Mouse (Mus musculus) CD4-positive, CD25-positive, alpha-beta regulatory T cell, adult 2 months (primary cell): ENCODE data around the gene Ltc4s.
A peak's percentile ranks its signal among the peaks of the same experiment; 100 is the strongest.

Source experiments
- DNase-seq: peaks from one replicate; pipeline ENCODE4 v3.0.0-alpha.2; 2012; ENCODE audit warnings: low read depth, low spot score

The Ltc4s gene

GRCm38 (mm10) chr11:50248473-50249171 is 10.2 kb upstream of the Ltc4s start:
- no peak for DNase-seq

- DNase-seq, result no peak
Measured at GRCm38 (mm10) chr11:50245269-50245668, 6.9 kb upstream of the Ltc4s start.

- DNase-seq, result no peak
Measured at GRCm38 (mm10) chr11:50243926-50244325, 5.5 kb upstream of the Ltc4s start.

DNA sequence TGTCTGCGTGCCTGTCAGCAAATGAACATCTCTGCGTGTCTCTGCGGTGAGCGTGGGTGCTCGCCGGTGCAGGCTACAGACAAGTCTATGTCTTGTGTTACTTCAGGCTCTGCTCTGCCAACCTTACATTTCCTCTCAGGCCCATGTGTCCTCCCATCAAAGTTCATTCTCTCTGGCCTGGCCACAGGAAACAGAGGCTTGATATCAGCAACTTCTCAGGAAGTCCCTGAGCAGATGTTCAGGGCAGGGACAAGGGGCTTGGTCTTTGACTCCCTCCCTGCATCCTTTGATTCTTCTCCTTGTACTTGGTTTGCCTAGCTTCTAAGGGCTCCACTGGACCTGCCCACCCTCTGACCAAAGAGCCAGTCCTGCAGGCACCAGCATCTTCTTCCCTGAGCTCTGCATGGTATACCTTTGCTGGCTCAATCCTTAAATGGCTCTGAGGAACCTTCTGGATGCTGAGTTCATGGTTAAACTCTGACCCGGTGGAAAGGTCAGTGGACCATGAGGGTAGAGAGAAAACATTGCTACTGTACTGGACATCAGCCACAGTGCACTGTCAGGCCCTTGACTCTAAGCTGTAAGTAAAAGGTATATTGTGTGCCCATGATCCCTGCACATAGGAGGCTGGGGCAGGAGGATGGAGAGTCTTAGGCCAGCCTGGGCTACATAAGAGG is 2.0 kb upstream of the Ltc4s start:
- no peak for DNase-seq

GRCm38 (mm10) chr11:50238821-50239791 is 690 bp upstream of the Ltc4s start:
- no peak for DNase-seq

DNA sequence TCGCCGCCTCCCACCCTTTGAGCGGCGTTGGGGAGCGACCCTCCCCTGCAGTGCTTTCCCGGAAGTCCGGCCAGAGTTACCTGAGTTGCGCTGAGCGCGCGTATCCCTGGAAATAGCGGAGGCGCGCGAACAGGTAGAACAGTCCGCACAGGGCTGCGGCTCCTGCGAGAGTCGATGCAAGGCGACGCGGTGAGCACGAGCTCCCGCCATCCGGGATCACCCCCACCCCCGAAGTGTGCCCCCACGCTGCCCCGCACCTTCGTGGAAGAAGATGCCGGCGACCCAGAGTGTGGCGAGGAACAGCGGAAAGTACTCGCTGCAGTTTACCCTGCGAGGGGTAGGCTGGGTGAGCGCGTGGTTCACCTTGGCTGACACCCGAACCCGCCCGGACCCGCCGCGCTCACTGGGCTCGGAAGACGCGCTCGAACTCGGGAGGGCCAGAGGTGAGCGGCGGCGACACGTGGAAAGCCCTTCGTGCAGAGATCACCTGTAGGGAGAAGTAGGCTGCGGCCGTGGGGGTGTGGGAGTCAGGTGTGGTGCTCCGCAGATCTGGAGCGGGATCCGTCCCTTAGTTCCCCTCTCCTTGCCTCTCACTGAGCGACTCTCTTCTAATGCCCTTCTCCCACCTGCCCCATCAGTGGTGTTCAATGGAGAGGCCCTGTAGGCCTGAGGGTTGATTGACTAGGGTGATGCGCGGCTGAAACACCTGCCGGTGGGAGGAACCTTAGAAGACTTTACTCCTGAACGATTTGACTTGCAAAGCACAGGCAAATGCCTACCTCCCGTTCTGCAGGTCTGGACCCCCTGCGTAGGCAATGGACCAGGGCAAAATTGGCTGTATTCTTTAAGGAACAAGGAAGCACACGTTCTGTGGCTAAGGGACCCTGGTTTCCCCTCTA is 1.2 kb downstream of the Ltc4s start:
- DNase-seq, result no peak

DNA sequence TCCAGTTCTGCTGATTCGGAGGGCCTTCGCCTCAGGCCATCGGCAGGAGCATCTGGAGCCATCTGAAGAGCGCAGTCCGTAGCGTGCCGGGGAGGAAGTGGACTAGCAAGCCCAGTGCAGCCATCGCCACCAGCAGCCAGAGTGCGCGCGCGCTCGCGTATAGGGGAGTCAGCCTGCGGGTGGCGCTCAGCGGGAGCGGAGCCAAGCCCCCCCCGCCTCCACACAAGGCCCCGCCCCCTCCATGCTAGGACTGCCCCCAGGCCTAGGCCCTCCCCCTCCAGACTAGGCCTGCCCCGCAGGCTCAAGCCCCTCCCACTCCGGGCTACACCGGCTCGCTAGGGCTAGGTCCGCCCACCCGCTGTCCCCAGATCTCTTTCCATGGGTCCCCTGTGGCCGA is 1.9 kb downstream of the Ltc4s start:
- DNase-seq, result peak; percentile 95

DNA sequence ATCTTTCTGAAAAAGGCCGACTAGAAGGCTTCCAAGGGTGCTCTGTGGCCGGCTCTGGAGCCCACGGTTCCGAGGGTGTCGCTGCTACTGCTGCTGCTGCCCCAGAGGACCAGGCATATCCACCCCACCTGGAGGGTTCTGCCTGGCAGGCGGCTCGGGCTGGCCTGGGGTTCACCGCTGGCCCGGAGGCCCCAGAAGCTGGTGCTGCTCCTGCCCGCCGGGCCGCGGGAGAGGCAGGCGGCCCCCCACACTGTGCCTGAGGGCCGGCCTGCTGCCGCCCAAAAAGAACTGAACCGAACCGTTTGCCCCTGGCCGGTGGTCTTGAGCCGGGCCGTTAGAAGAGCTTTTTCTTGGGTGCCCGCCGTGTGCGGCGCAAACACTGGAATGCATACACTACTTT is 3.8 kb downstream of the Ltc4s start:
- DNase-seq, result no peak

GRCm38 (mm10) chr11:50233993-50234392 is 4.4 kb downstream of the Ltc4s start:
- peak; percentile 69 for DNase-seq

DNA sequence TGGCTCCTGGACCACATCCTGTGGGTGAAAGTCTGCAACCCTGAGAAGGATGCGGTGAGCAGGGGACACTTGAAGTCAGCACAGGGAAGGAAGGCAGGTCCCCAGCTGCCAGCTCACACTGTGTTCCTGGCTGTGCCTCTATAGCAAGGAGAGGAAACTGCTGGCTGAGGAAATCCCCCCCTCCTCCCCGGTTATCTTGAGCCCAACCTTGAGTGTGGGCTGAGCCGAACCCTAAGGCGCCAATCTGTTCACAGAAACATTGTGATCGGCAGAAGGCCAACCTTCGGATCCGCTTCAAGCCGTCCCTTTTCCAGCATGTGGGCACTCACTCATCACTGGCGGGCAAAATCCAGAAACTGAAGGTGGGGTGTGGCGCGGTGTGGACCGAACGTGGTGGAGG is 5.4 kb downstream of the Ltc4s start:
- DNase-seq, result no peak

DNA sequence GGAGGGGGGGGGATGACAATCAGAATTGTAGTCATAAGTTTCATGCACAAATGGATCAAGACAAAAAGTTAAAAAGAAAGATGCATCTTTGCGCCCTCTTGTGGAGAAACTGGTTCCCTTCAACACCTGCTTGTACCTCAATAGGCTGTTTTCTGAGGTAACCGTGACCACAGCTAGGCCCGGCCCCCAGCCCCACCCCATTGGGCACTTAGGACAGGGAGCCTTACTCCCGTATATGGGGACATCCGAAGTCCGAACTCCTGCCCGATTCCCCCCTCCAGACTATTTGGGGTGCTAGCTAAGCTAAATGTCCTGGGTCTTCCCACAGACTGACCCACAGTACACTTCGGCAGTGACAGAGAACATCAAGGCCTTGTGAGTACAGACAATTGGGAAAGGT is 7.0 kb downstream of the Ltc4s start:
- DNase-seq, result peak; percentile 88

DNA sequence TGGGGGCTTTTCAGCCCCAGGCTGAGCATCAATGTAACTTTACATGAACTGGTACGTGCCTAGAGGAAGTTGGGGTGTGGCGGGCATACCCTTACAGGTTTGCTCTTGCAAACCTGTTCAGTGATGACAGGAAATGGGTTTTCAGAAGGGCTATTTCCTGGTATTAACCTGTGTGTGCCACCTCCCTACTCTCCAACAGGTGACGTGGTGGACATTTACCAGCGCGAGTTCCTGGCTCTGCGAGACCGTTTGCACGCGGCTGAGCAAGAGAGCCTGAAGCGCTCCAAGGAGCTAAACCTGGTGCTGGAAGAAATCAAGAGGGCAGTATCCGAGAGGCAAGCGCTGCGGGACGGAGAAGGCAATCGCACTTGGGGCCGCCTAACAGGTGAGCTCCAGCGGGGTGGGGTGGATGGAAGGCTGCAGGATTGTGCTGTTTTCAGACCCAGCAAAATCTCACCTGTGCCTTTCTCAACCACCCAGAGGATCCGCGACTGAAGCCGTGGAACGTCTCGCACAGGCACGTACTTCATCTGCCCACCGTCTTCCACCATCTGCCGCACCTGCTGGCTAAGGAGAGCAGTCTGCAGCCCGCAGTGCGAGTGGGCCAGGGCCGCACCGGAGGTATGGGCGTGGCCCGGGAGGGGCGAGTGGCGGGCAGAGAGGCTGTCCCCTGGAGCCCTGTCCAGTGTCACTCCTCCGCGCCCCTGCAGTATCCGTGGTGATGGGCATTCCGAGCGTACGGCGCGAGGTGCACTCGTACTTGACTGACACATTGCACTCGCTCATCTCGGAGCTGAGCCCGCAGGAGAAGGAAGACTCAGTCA is 7.7 kb downstream of the Ltc4s start:
- DNase-seq, result no peak

- DNase-seq, result no peak
Measured at GRCm38 (mm10) chr11:50229252-50229910, 9.0 kb downstream of the Ltc4s start.

DNA sequence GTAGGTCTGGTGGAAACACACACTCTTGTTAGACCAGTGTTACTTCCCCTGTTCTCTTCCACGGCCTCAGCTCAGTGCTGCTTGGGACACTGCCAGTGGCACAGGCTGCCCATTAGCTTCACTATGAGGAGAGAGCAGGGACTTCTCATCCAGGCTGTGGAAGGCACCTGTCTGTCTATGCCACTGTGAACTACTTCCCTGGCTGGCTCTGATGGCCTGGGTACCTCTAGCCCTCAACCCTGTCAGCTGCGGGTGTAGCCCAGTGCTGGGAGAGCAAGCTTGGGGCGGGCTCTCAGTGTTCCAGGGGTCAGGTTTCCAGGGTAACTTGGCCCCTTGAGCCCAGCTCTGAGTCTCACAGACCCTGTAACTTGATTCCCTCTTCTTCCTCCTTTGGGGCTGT is 9.6 kb downstream of the Ltc4s start:
- no peak for DNase-seq

DNA sequence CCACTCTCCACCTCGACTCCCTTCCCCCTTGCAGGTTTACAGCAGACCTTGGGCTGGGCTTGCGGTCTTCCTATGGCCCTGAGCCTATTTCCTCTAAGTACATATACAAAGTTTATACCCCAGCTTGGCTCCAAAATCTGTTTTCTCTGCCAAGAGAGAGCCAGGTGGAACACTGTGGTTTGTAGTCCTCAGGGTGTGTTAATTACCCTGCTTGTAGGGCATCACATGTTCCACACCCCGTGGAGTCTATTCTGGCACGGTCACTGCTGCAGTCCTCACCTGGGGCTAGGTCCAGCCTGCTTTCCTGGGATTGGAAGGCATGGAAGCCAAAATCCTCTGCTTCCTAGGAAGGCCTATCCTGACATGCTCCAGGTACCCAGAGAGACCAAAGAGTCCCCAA is 10.7 kb downstream of the Ltc4s start:
- no peak for DNase-seq

DNA sequence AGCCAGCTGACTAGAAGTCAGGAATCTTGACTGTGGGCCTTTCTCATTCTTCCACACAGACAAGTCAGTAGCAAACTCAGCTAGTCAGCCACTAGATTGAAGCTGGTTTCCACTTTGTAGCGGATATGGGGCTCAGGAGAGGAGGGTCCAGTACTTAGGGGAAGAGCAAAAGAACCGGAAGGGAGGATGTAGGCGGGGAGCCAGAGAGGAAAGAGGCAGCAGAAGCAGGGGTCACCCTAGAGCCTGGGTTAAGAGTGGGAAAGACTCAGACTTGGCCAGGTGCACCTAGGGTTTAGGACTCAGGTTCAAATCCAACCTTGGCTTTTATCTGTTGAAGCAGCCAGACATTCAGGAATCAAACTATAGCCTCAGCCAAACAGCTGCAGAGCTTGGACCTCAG is 11.2 kb downstream of the Ltc4s start:
- DNase-seq, result no peak

- DNase-seq, result no peak
Measured at GRCm38 (mm10) chr11:50226406-50226805, 12.0 kb downstream of the Ltc4s start.

GRCm38 (mm10) chr11:50225611-50226378 is 12.6 kb downstream of the Ltc4s start:
- peak; percentile 52 for DNase-seq
